ENCODE assay signal across 35 mouse cellular contexts in genomic region chr9:44196354-44196753, GRCm38 (mm10). TPM values are rescaled to one million over a fixed set of nuclear protein-coding genes. Genes with fewer than 3 reads are reported as not detected.
DNase-seq lines count a peak whose midpoint lies in the region; ATAC-seq and TF ChIP-seq lines count a peak whose summit lies in the region.
"Had no signal": no experiment of that assay in that cellular context is flagged by ENCODE, and none has a peak within 500 bp of the region (broad histone marks: within the 10 kb centered on the region; RNA-seq: fewer than 3 reads in every experiment).

No protein-coding gene starts in this region.

- peak in 1 of 2 experiments; percentile 16 for DNase-seq in spleen, adult 2 months (ENCODE audit: low read depth in 1 of 2, low spot score in 2 of 2)
- DNase-seq in spleen, postnatal 4 days (ENCODE audit: low spot score in 2 of 2): no peak
- peak; percentile 54 for DNase-seq in CH12.LX (ENCODE audit: extremely low read depth)
- no peak for DNase-seq in right cerebral cortex, postnatal 10 days (ENCODE audit: low spot score in 2 of 2)
- DNase-seq: adrenal gland, postnatal 14 days; cerebellum, adult 2 months; cerebellum, postnatal 14 days; gastrocnemius, adult 2 months; kidney, adult 2 months; kidney, postnatal 4 days; lung, embryonic 14.5 days; right cerebral cortex, postnatal 14 days had no signal

- dilution Hi-C loops in CH12.LX (cut with MboI; ENCODE audit: extremely low pct_ligation_motif_present, extremely low pct_unique_long_range_greater_than_20kb, low sequenced_read_pairs): no loop called here

- peaks cover 17% of the 10 kb centered on the region for H3K79me2 ChIP-seq in CH12.LX (replicated peaks; ENCODE audit: control insufficient read depth, extremely low read depth, insufficient read depth, poor library complexity, severe bottlenecking)
- H3K79me2 ChIP-seq in macrophage (ENCODE audit: inconsistent target): peaks cover 100% of the 10 kb centered on the region

- TF ChIP-seq CTCF in spleen, adult 2 months (IDR thresholded peaks at IDR 0.05; ENCODE audit: extremely low read depth, insufficient read depth, insufficient read length, insufficient replicate concordance): no peak
- no peak for TF ChIP-seq CTCF in CH12.LX (conservative IDR thresholded peaks at IDR 0.05 in 1 of 2, IDR thresholded peaks at IDR 0.05 in 1 of 2; ENCODE audit: low read depth in 2 of 2, low read length in 2 of 2)

- TF ChIP-seq EP300 in CH12.LX (IDR thresholded peaks at IDR 0.05; ENCODE audit: low read length): peak; percentile 79

- peak overlapping the region; percentile 70 for H3K27ac ChIP-seq in spleen, adult 2 months (ENCODE audit: insufficient read depth, low read length)
- H3K27ac ChIP-seq in CH12.LX (ENCODE audit: insufficient read depth, low read depth): no peak overlapping the region; the same call in 1 of the 2 replicates
- peak overlapping the region; percentile 55 for H3K27ac ChIP-seq in macrophage
- H3K27ac ChIP-seq in kidney, embryonic 15.5 days: no peak overlapping the region
- H3K27ac ChIP-seq: forebrain, embryonic 13.5 days; gastrocnemius, adult 2 months; heart, embryonic 15.5 days; intestine, embryonic 15.5 days; kidney, postnatal 0 days; limb, embryonic 10.5 days; limb, embryonic 15.5 days; liver, embryonic 15.5 days; midbrain, embryonic 12.5 days; neural tube, embryonic 13.5 days had no signal

- 53% methylated on average over 4 of the region's 4 CpGs for WGBS in spleen, adult 2 months
- WGBS in macrophage (ENCODE audit: missing documents): 46% methylated on average over 4 of the region's 4 CpGs
- 95% methylated on average over 4 of the region's 4 CpGs for WGBS in kidney, embryonic 15.5 days

- no peaks in the 10 kb centered on the region for H3K9me3 ChIP-seq in CH12.LX (replicated peaks; ENCODE audit: low read length)
- H3K9me3 ChIP-seq in kidney, embryonic 15.5 days (replicated peaks): no peaks in the 10 kb centered on the region
- H3K9me3 ChIP-seq: forebrain, embryonic 13.5 days; heart, embryonic 15.5 days; intestine, embryonic 15.5 days; limb, embryonic 10.5 days; limb, embryonic 15.5 days; liver, embryonic 15.5 days; megakaryocyte, embryonic 14.5 days; midbrain, embryonic 12.5 days; neural tube, embryonic 13.5 days had no signal

- peaks cover 16% of the 10 kb centered on the region for H3K36me3 ChIP-seq in spleen, adult 2 months (ENCODE audit: control insufficient read depth, insufficient read depth, low read length)
- H3K36me3 ChIP-seq in CH12.LX (replicated peaks in 1 of 2; ENCODE audit: control insufficient read depth in 1 of 2, insufficient read depth in 1 of 2, low read length in 1 of 2): peaks cover 8 to 66% of the 10 kb centered on the region in 2 experiments
- peaks cover 22% of the 10 kb centered on the region; the same call in 1 of the 2 replicates for H3K36me3 ChIP-seq in macrophage (ENCODE audit: inconsistent target)
- H3K36me3 ChIP-seq in kidney, embryonic 15.5 days: peaks cover 51% of the 10 kb centered on the region

- no peak for ATAC-seq in kidney, embryonic 15.5 days (replicated peaks; ENCODE audit: low FRiP score)
- ATAC-seq in erythroid progenitor cell, adult 5-6 weeks (replicated peaks; ENCODE audit: low FRiP score, poor library complexity, severe bottlenecking): no peak
- ATAC-seq: forebrain, embryonic 13.5 days; hindbrain, embryonic 16.5 days; intestine, embryonic 15.5 days; Patski had no signal

- in situ Hi-C loops in CH12.LX (cut with MboI; ENCODE audit: low pct_ligation_motif_present, low pct_unique_long_range_greater_than_20kb, low sequenced_read_pairs): no loop called here

- 0 out of 2 replicates have a peak overlapping the region, but pooled peaks have one; percentile 9 for H3K9ac ChIP-seq in CH12.LX (ENCODE audit: insufficient read depth, low read depth)
- no peak overlapping the region for H3K9ac ChIP-seq in kidney, embryonic 15.5 days
- H3K9ac ChIP-seq: forebrain, embryonic 13.5 days; heart, embryonic 15.5 days; intestine, embryonic 15.5 days; limb, embryonic 15.5 days; liver, embryonic 15.5 days; lung, embryonic 14.5 days; midbrain, embryonic 12.5 days; neural tube, embryonic 13.5 days had no signal

- peak overlapping the region; percentile 74 for H3K4me2 ChIP-seq in CH12.LX (ENCODE audit: insufficient read depth, low read depth, poor library complexity, severe bottlenecking)
- no peak overlapping the region for H3K4me2 ChIP-seq in kidney, embryonic 15.5 days
- H3K4me2 ChIP-seq: forebrain, embryonic 13.5 days; heart, embryonic 15.5 days; intestine, embryonic 15.5 days; limb, embryonic 15.5 days; liver, embryonic 15.5 days; lung, embryonic 14.5 days; midbrain, embryonic 12.5 days; neural tube, embryonic 13.5 days had no signal

- no peak for TF ChIP-seq RAD21 in CH12.LX (IDR thresholded peaks at IDR 0.05; ENCODE audit: low read depth, low read length)

- H3K4me1 ChIP-seq in spleen, adult 2 months (ENCODE audit: control insufficient read depth, insufficient read depth, insufficient read length): peaks cover 18% of the 10 kb centered on the region
- H3K4me1 ChIP-seq in CH12.LX (ENCODE audit: control insufficient read depth in 1 of 2, insufficient read depth in 2 of 2): peaks cover 13 to 59% of the 10 kb centered on the region in 2 experiments; a peak in 3 of 4 replicates
- H3K4me1 ChIP-seq in kidney, embryonic 15.5 days: no peaks in the 10 kb centered on the region
- H3K4me1 ChIP-seq: forebrain, embryonic 13.5 days; intestine, embryonic 15.5 days; limb, embryonic 10.5 days; limb, embryonic 15.5 days; midbrain, embryonic 12.5 days; neural tube, embryonic 13.5 days had no signal

- TF ChIP-seq POLR2A in spleen, adult 2 months (IDR thresholded peaks at IDR 0.05; ENCODE audit: low read depth, low read length): no peak
- no peak for TF ChIP-seq POLR2A in CH12.LX (IDR thresholded peaks at IDR 0.05; ENCODE audit: low read depth, low read length)

- no peak overlapping the region for H3K4me3 ChIP-seq in spleen, adult 2 months (ENCODE audit: extremely low read depth, insufficient read depth, insufficient read length)
- H3K4me3 ChIP-seq in CH12.LX (replicated peaks in 1 of 3; ENCODE audit: low read depth in 2 of 3, low read length in 2 of 3, poor library complexity in 1 of 3) (no peak overlapping the region), macrophage (ENCODE audit: inconsistent target) (no peak overlapping the region)
- H3K4me3 ChIP-seq in kidney, embryonic 15.5 days (replicated peaks): no peak overlapping the region
- H3K4me3 ChIP-seq: erythroblast, embryonic 14.5 days; forebrain, embryonic 13.5 days; gastrocnemius, adult 2 months; heart, embryonic 15.5 days; intestine, embryonic 15.5 days; limb, embryonic 10.5 days; limb, embryonic 15.5 days; liver, embryonic 15.5 days; midbrain, embryonic 12.5 days; neural tube, embryonic 13.5 days had no signal

- H3K27me3 ChIP-seq in spleen, adult 2 months (ENCODE audit: control insufficient read depth, insufficient read depth, low read length): no peaks in the 10 kb centered on the region
- H3K27me3 ChIP-seq in CH12.LX (replicated peaks): no peaks in the 10 kb centered on the region
- H3K27me3 ChIP-seq in kidney, embryonic 15.5 days: no peaks in the 10 kb centered on the region
- H3K27me3 ChIP-seq: forebrain, embryonic 13.5 days; heart, embryonic 15.5 days; intestine, embryonic 15.5 days; limb, embryonic 15.5 days; liver, embryonic 15.5 days; megakaryocyte, embryonic 14.5 days; midbrain, embryonic 12.5 days; neural tube, embryonic 13.5 days; Patski had no signal

TF ChIP-seq in CH12.LX, 34 proteins besides CTCF, POLR2A, EP300 and RAD21 (continues in another document):
- peak; percentile 79 for TF ChIP-seq IRF4 (IDR thresholded peaks at IDR 0.05; ENCODE audit: low read depth, low read length)

RNA-seq across cellular contexts. Expression of gene Cbl, which starts 37.5 kb away (rescaled TPM):
- polyA plus RNA-seq in spleen, adult 2 months (2012; rRNA removed): 16.1 and 20.3 TPM in 2 replicates
- 11.9 and 13.4 TPM in 2 replicates for total RNA-seq in CH12.LX (2012; rRNA removed)
- 6.5 and 8.3 TPM in 2 replicates for total RNA-seq in CH12.LX (2014; rRNA removed)
- 27.1 and 39.0 TPM in 2 replicates for polyA plus RNA-seq in CH12.LX (2012; ENCODE audit: insufficient read length, low read depth)
- 100 to 1,000 TPM in 25 of 26 experiments, 10 to 100 TPM in 1; 75.2 to 374 (median 276) TPM for total RNA-seq in macrophage (2018; cell fraction: chromatin; rRNA removed)
- total RNA-seq in macrophage (2018; cell fraction: cytosol; rRNA removed): 100 to 1,000 TPM in 11 of 26 experiments, 10 to 100 TPM in 15; 77.0 to 120 (median 98.9) TPM
- 100 to 1,000 TPM; 148 to 240 (median 196) TPM for total RNA-seq in macrophage (2018; cell fraction: nucleus; rRNA removed)
- 37.9 to 51.2 TPM (median 42.7 TPM) in 3 replicates for polyA plus RNA-seq in macrophage (2018)
- polyA plus RNA-seq in kidney, embryonic 15.5 days (2015; fragmentation: Nextera tagmentation; extraction: Ambion mirVana): 18.6 and 22.9 TPM in 2 replicates
- 43.2 TPM in 2 replicates for total RNA-seq in erythroid progenitor cell, adult 5-6 weeks (2015; ENCODE audit: low replicate concordance)
- total RNA-seq in erythroid progenitor cell, adult 5-6 weeks (2017; ENCODE audit: low replicate concordance): 16.2 and 21.3 TPM in 2 replicates

RNA-seq across cellular contexts. Expression of gene Ccdc153, which starts 44.1 kb away (rescaled TPM):
- not detected in 2 replicates for polyA plus RNA-seq in spleen, adult 2 months (2012; rRNA removed)
- total RNA-seq in CH12.LX (2012; rRNA removed): not detected in 2 replicates
- total RNA-seq in CH12.LX (2014; rRNA removed): not detected in 2 replicates
- not detected in 2 replicates for polyA plus RNA-seq in CH12.LX (2012; ENCODE audit: insufficient read length, low read depth)
- not detected for total RNA-seq in macrophage (2018; cell fraction: chromatin; rRNA removed)
- total RNA-seq in macrophage (2018; cell fraction: cytosol; rRNA removed): not detected
- total RNA-seq in macrophage (2018; cell fraction: nucleus; rRNA removed): not detected
- not detected in 3 replicates for polyA plus RNA-seq in macrophage (2018)
- not detected in 2 replicates for polyA plus RNA-seq in kidney, embryonic 15.5 days (2015; fragmentation: Nextera tagmentation; extraction: Ambion mirVana)
- total RNA-seq in erythroid progenitor cell, adult 5-6 weeks (2015; ENCODE audit: low replicate concordance): not detected in 2 replicates
- not detected in 2 replicates for total RNA-seq in erythroid progenitor cell, adult 5-6 weeks (2017; ENCODE audit: low replicate concordance)
- total RNA-seq: gastrocnemius, adult 2 months; heart, postnatal 25 days; MEL had no signal
- polyA plus RNA-seq: erythroblast, embryonic 14.5 days; forebrain, embryonic 13.5 days; frontal cortex, adult 2 months; hindbrain, embryonic 11.5 days; hindbrain, embryonic 16.5 days; intestine, embryonic 15.5 days; kidney, adult 2 months; kidney, postnatal 0 days; limb, embryonic 10.5 days; limb, embryonic 15.5 days; liver, embryonic 15.5 days; lung, embryonic 14.5 days; midbrain, embryonic 12.5 days; neural tube, embryonic 13.5 days; Patski; small intestine, adult 2 months; stomach, embryonic 14.5 days had no signal

RNA-seq across cellular contexts. Expression of gene Pdzd3, which starts 54.9 kb away (rescaled TPM):
- 0.07 and 0.08 TPM in 2 replicates for polyA plus RNA-seq in spleen, adult 2 months (2012; rRNA removed)
- total RNA-seq in CH12.LX (2012; rRNA removed) (0.13 TPM in 1 of 2 replicates, not detected in the other), CH12.LX (2014; rRNA removed) (0.09 TPM in 1 of 2 replicates, not detected in the other)
- polyA plus RNA-seq in CH12.LX (2012; ENCODE audit: insufficient read length, low read depth) (0.21 and 0.26 TPM in 2 replicates), macrophage (2018) (not detected in 3 replicates)
- total RNA-seq in macrophage (2018; cell fraction: chromatin; rRNA removed): 1 to 10 TPM in 1 of 26 experiments, under 1 TPM in 3, not detected in 22; 0.30 to 1.3 (median 0.36) TPM
- total RNA-seq in macrophage (2018; cell fraction: cytosol; rRNA removed): under 1 TPM in 2 of 26 experiments, not detected in 24; 0.09 to 0.19 TPM
- total RNA-seq in macrophage (2018; cell fraction: nucleus; rRNA removed): under 1 TPM in 4 of 26 experiments, not detected in 22; 0.22 to 0.30 (median 0.27) TPM
- polyA plus RNA-seq in kidney, embryonic 15.5 days (2015; fragmentation: Nextera tagmentation; extraction: Ambion mirVana): 7.8 and 8.5 TPM in 2 replicates
- total RNA-seq in erythroid progenitor cell, adult 5-6 weeks (2015; ENCODE audit: low replicate concordance): not detected in 2 replicates
- total RNA-seq in erythroid progenitor cell, adult 5-6 weeks (2017; ENCODE audit: low replicate concordance): not detected in 2 replicates
- total RNA-seq: MEL had no signal
- polyA plus RNA-seq: erythroblast, embryonic 14.5 days; hindbrain, embryonic 11.5 days; limb, embryonic 10.5 days; liver, embryonic 15.5 days; testis, adult 2 months had no signal

Comparison
In these comparisons a context has a peak if more than half of its experiments do, and no peak if none do; other contexts are left out.
1. H3K27ac ChIP-seq: peak in spleen, adult 2 months (single experiment) and macrophage (single experiment); none in CH12.LX (single experiment) and kidney, embryonic 15.5 days (single experiment).